Mouse (Mus musculus): ENCODE measurements around the gene Mxd3. TPM values are rescaled to one million over a fixed set of nuclear protein-coding genes. Genes with fewer than 3 reads are reported as not detected.

The Mxd3 gene
- polyA plus RNA-seq (2015; fragmentation: Nextera tagmentation; extraction: Ambion mirVana): 14.9 and 15.1 TPM in 2 replicates

DNA sequence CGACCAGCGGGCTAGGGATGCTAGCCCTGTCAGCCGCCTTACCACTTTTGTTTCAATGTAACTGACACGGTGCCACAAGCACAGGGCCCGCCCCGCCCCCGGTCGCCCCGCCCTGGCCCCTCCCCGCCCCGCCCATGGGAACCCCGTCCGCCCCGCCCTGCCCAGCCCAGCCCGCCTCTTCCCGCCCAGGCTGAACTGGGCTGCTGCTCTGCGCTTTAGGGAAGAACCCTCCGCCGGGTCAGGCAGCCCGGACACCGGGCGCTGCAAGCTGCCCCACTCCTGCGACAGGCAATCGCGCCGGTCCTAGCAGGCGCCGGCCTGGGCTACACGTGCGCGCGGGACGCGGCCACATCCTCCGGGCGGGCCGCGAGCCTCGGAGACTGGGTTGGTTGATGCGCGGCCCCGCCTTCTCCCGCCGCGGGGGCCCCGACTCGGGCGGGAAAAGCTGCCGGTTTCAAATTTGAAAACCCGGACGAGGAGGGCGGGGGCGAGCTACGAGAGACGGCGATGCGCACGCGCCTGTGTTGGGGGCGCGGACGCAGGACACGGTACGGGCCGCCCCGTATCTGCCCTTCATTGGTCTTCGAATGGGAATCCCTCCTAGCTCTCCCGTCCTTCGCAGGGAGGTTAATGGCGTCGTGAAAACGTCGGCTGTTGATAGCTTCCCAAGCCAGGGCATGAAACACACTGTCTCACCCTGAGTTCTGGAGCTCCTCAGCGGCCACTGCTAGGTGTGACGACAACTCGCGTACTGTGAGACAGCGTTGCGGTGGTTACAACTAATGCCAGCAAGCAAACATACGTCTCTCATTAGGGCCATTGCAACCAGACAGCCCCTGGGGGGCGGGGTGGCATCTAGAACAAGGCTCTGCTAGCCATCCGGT is at the start of gene Mxd3:
Mxd3 (minus strand) TSS at position 141 of the 884 bp plus-strand sequence.
- peak; percentile 75 for ATAC-seq (replicated peaks; ENCODE audit: low FRiP score, low read depth)
- peak; percentile 88 for DNase-seq (ENCODE audit: low spot score)
- WGBS: under 1% methylated on average over 75 of the region's 82 CpGs
- Histone ChIP-seq H3K4me1 (replicated peaks; ENCODE audit: insufficient read depth, low read length) (peaks cover 10% of the 10 kb centered on the region), H3K27ac (peak within 1 kb of the TSS; percentile 65), H3K27me3 (ENCODE audit: insufficient read depth, low read length) (no peaks in the 10 kb centered on the region), H3K9me3 (replicated peaks; ENCODE audit: low read length) (no peaks in the 10 kb centered on the region), H3K4me2 (ENCODE audit: low read length) (peak within 1 kb of the TSS; percentile 68), H3K4me3 (replicated peaks; ENCODE audit: low read depth, low read length) (peak within 1 kb of the TSS; percentile 50), H3K36me3 (ENCODE audit: insufficient read depth, low read length) (peaks cover 10% of the 10 kb centered on the region; the same call in 1 of the 2 replicates), H3K9ac (ENCODE audit: low read depth, low read length) (peak within 1 kb of the TSS; percentile 54)
- no peak for TF ChIP-seq CTCF (IDR thresholded peaks at IDR 0.05; ENCODE audit: low read depth)

DNA sequence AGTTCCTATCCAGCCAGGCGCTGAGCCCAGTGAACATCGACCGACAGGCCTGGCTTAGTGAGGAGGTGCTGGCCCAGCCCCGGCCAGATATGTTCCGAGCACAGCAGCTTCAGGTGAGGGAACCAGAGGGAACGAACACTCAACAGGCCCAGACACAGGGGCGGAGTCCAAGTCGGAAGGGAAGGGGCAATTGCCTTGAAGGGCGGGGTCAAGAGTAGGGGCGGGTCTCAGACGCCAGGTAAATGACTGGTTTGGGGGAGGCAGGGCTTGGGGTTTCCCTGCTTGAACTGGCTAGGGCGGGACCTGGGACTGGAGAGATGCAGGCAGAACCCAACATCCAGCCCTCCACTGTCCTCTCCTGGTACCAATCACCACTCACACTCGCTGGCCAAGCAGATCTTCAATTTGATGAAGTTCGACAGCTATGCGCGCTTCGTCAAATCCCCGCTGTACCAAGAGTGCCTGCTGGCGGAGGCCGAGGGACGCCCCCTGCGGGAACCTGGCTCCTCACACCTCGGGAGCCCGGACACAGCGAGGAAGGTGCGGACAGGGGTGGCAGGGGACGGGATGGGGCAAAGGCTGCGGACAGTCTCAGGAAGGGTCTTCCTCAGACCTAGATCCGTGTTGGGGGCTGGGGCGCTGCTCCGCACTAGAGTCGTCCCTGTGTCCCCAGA is 49.4 kb upstream of the Mxd3 start:
- peak; percentile 80 for ATAC-seq (replicated peaks; ENCODE audit: low FRiP score, low read depth)
- 9% methylated on average over 32 of the region's 32 CpGs for WGBS
- Histone ChIP-seq H3K27me3 (ENCODE audit: insufficient read depth, low read length) (0 out of 2 replicates have a peak, but pooled peaks cover 15% of the 10 kb centered on the region), H3K36me3 (ENCODE audit: insufficient read depth, low read length) (no peaks in the 10 kb centered on the region), H3K9ac (ENCODE audit: low read depth, low read length) (no peak overlapping the region), H3K9me3 (replicated peaks; ENCODE audit: low read length) (no peaks in the 10 kb centered on the region), H3K4me1 (replicated peaks; ENCODE audit: insufficient read depth, low read length) (no peaks in the 10 kb centered on the region), H3K27ac (no peak overlapping the region), H3K4me3 (replicated peaks; ENCODE audit: low read depth, low read length) (no peak overlapping the region), H3K4me2 (ENCODE audit: low read length) (peak overlapping the region; percentile 43)
- peak; percentile 32; the same call in 1 of the 2 replicates for TF ChIP-seq CTCF (IDR thresholded peaks at IDR 0.05; ENCODE audit: low read depth)
- DNase-seq (ENCODE audit: low spot score): peak; percentile 4

DNA sequence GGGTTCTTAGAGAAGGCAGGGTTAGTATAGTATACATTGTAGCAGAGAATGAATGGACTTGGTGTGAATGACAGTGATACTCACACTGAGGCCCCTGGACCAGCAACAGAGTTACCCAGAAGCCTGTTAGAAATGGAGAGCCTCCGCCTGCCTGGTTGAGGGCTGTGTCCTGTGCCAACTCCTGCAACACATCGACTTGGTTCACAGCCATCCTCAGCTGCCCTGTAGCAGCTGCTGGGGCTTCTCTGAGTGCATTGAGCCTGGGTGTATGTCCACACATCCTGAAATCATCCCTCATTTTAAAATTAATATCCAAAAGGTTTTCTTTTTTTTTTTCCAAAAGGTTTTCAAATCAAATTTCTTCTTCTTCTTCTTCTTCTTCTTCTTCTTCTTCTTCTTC is 46.3 kb upstream of the Mxd3 start:
- H3K4me3 ChIP-seq (replicated peaks; ENCODE audit: low read depth, low read length): no peak overlapping the region
- H3K36me3 ChIP-seq (ENCODE audit: insufficient read depth, low read length): no peaks in the 10 kb centered on the region
- H3K9me3 ChIP-seq (replicated peaks; ENCODE audit: low read length): no peaks in the 10 kb centered on the region
- WGBS: 76% methylated on average over 2 of the region's 2 CpGs
- no peak overlapping the region for H3K9ac ChIP-seq (ENCODE audit: low read depth, low read length)
- H3K4me1 ChIP-seq (replicated peaks; ENCODE audit: insufficient read depth, low read length): no peaks in the 10 kb centered on the region
- no peak for DNase-seq (ENCODE audit: low spot score)
- TF ChIP-seq CTCF (IDR thresholded peaks at IDR 0.05; ENCODE audit: low read depth): no peak
- ATAC-seq (replicated peaks; ENCODE audit: low FRiP score, low read depth): no peak
- no peak overlapping the region for H3K27ac ChIP-seq
- H3K4me2 ChIP-seq (ENCODE audit: low read length): no peak overlapping the region
- H3K27me3 ChIP-seq (ENCODE audit: insufficient read depth, low read length): 0 out of 2 replicates have a peak, but pooled peaks cover 15% of the 10 kb centered on the region

- Histone ChIP-seq H3K4me3 (replicated peaks; ENCODE audit: low read depth, low read length) (no peak overlapping the region), H3K4me2 (ENCODE audit: low read length) (no peak overlapping the region), H3K27ac (no peak overlapping the region), H3K36me3 (ENCODE audit: insufficient read depth, low read length) (no peaks in the 10 kb centered on the region), H3K9ac (ENCODE audit: low read depth, low read length) (no peak overlapping the region), H3K4me1 (replicated peaks; ENCODE audit: insufficient read depth, low read length) (no peaks in the 10 kb centered on the region), H3K27me3 (ENCODE audit: insufficient read depth, low read length) (0 out of 2 replicates have a peak, but pooled peaks cover 11% of the 10 kb centered on the region), H3K9me3 (replicated peaks; ENCODE audit: low read length) (no peaks in the 10 kb centered on the region)
- no peak for TF ChIP-seq CTCF (IDR thresholded peaks at IDR 0.05; ENCODE audit: low read depth)
- DNase-seq (ENCODE audit: low spot score) (no peak), ATAC-seq (replicated peaks; ENCODE audit: low FRiP score, low read depth) (no peak)
- 52% methylated on average over 6 of the region's 6 CpGs for WGBS
Measured at GRCm38 (mm10) chr13:55374206-55374924, 44.7 kb upstream of the Mxd3 start.

GRCm38 (mm10) chr13:55371740-55372139 is 42.1 kb upstream of the Mxd3 start:
- Histone ChIP-seq H3K27me3 (ENCODE audit: insufficient read depth, low read length) (no peaks in the 10 kb centered on the region), H3K4me2 (ENCODE audit: low read length) (no peak overlapping the region), H3K4me3 (replicated peaks; ENCODE audit: low read depth, low read length) (no peak overlapping the region), H3K9me3 (replicated peaks; ENCODE audit: low read length) (no peaks in the 10 kb centered on the region), H3K36me3 (ENCODE audit: insufficient read depth, low read length) (no peaks in the 10 kb centered on the region), H3K27ac (no peak overlapping the region), H3K4me1 (replicated peaks; ENCODE audit: insufficient read depth, low read length) (no peaks in the 10 kb centered on the region), H3K9ac (ENCODE audit: low read depth, low read length) (no peak overlapping the region)
- TF ChIP-seq CTCF (IDR thresholded peaks at IDR 0.05; ENCODE audit: low read depth): no peak
- 58% methylated on average over 5 of the region's 5 CpGs for WGBS
- no peak for DNase-seq (ENCODE audit: low spot score)
- no peak for ATAC-seq (replicated peaks; ENCODE audit: low FRiP score, low read depth)
